Mouse (Mus musculus) megakaryocyte, embryonic 14.5 days (primary cell): ENCODE measurements around the gene Cd164l2.

Source experiments
- FLI1 ChIP-seq: IDR thresholded peaks from 2 replicates; pipeline ENCODE4 v1.6.1; 2012; ENCODE audit warnings: low read length, inconsistent platforms, mixed read lengths
- GATA1 ChIP-seq: IDR thresholded peaks from 3 replicates; pipeline ENCODE4 v1.6.1; 2012; ENCODE audit warnings: mixed read lengths, low read length, inconsistent platforms, borderline replicate concordance

DNA sequence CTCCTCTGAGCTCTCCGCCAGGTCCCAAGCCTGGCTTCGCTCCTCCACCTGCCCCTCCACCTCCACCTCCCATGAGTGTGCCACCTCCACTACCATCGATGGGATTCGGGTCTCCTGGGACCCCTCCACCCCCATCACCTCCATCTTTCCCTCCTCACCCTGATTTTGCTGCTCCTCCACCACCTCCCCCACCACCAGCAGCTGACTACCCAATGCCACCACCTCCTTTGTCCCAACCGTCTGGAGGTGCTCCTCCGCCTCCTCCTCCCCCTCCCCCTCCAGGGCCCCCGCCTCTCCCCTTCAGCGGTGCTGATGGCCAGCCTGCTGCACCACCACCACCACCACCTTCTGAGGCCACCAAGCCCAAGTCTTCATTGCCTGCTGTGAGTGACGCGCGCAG lies 17.4 kb upstream of the Cd164l2 start:
- no peak for TF ChIP-seq GATA1
- TF ChIP-seq FLI1 = no peak
